Mouse (Mus musculus) yolk sac, embryonic 10.5 days (tissue): Measurements from ENCODE around the gene Gsto1.

Experiments
- DNase-seq: peaks from one replicate; pipeline ENCODE4 v3.0.0-alpha.2; 2017; ENCODE audit warnings: low spot score

Gene Gsto1

GRCm38 (mm10) chr19:47857957-47858942 lies 3.5 kb downstream of the Gsto1 start:
- DNase-seq, result no peak

- no peak for DNase-seq
These were observed 4.4 kb downstream of the Gsto1 start for GRCm38 (mm10) chr19:47859180-47859579.

GRCm38 (mm10) chr19:47862581-47862980 lies 7.8 kb downstream of the Gsto1 start:
- no peak for DNase-seq

- DNase-seq, result no peak
These were observed 9.3 kb downstream of the Gsto1 start for GRCm38 (mm10) chr19:47864051-47864450.

- DNase-seq, result no peak
These were observed 10.0 kb downstream of the Gsto1 start for GRCm38 (mm10) chr19:47864721-47865120.

- DNase-seq, result peak; percentile 91
These were observed 10.7 kb downstream of the Gsto1 start, which contains the start of gene Gsto2 for GRCm38 (mm10) chr19:47865353-47865947. Gsto2 (plus strand) TSS chr19:47865534.

- no peak for DNase-seq
These were observed 12.9 kb downstream of the Gsto1 start for GRCm38 (mm10) chr19:47867628-47868175.

GRCm38 (mm10) chr19:47868951-47869350 lies 14.2 kb downstream of the Gsto1 start:
- no peak for DNase-seq

GRCm38 (mm10) chr19:47869516-47869915 lies 14.7 kb downstream of the Gsto1 start:
- no peak for DNase-seq

- no peak for DNase-seq
These were observed 15.4 kb downstream of the Gsto1 start for GRCm38 (mm10) chr19:47870102-47870666.

- no peak for DNase-seq
These were observed 16.7 kb downstream of the Gsto1 start for GRCm38 (mm10) chr19:47871515-47871914.

GRCm38 (mm10) chr19:47876252-47876651 lies 21.5 kb downstream of the Gsto1 start:
- DNase-seq, result no peak

GRCm38 (mm10) chr19:47881538-47881937 lies 26.8 kb downstream of the Gsto1 start:
- no peak for DNase-seq

- DNase-seq, result peak; percentile 73
These were observed 27.5 kb downstream of the Gsto1 start for GRCm38 (mm10) chr19:47882151-47882881.

GRCm38 (mm10) chr19:47882882-47883254 lies 28.1 kb downstream of the Gsto1 start:
- no peak for DNase-seq

- DNase-seq, result no peak
These were observed 29.7 kb downstream of the Gsto1 start for GRCm38 (mm10) chr19:47884296-47885085.

- DNase-seq, result no peak
These were observed 30.5 kb downstream of the Gsto1 start for GRCm38 (mm10) chr19:47885191-47885743.

- DNase-seq, result no peak
These were observed 31.1 kb downstream of the Gsto1 start for GRCm38 (mm10) chr19:47885886-47886285.

- DNase-seq, result peak; percentile 8
These were observed 31.8 kb downstream of the Gsto1 start for GRCm38 (mm10) chr19:47886617-47887016.

- DNase-seq, result no peak
These were observed 32.6 kb downstream of the Gsto1 start for GRCm38 (mm10) chr19:47887417-47887816.

- no peak for DNase-seq
These were observed 33.3 kb downstream of the Gsto1 start for GRCm38 (mm10) chr19:47888037-47888436.
